Mouse (Mus musculus) neural tube, embryonic 13.5 days (tissue): Measurements from ENCODE around the gene Tbc1d10c. TPM values are rescaled to one million over a fixed set of nuclear protein-coding genes. Genes with fewer than 3 reads are reported as not detected.

ENCODE experiments used
- microRNA-seq: library from miRNA; unstranded; fragments of <30 nt; microRNA quantifications from one replicate; pipeline ENCODE4, GENCODE M21; 2016
- polyA plus RNA-seq: library from polyadenylated mRNA; unstranded; fragments of >200 nt; fragmentation: Nextera tagmentation; extraction: Ambion mirVana; gene quantifications from 2 replicates; pipeline ENCODE4 v1.2.1, GENCODE M21; 2015

The Tbc1d10c gene
- polyA plus RNA-seq, 1 experiment from 2014 or later = 0.88 TPM

Small RNA genes lying within 50 kb of the gene (microRNA-seq; reads per million reads assigned to microRNA genes)
- gene Gm26115 = not detected

Other genes with a start within 250 kb of the Tbc1d10c start
- not detected in 2 replicates for gene Aldh3b3, start 232.6 kb downstream of the Tbc1d10c start, polyA plus RNA-seq
- gene Aldh3b2, start 219.0 kb downstream of the Tbc1d10c start, polyA plus RNA-seq = 0.14 and 0.32 TPM in 2 replicates
- 2.3 and 3.9 TPM in 2 replicates for gene Acy3, start 204.7 kb downstream of the Tbc1d10c start, polyA plus RNA-seq
- gene Tbx10, start 198.5 kb downstream of the Tbc1d10c start, polyA plus RNA-seq = not detected in 2 replicates
- 22.5 and 22.9 TPM in 2 replicates for gene Nudt8, start 190.7 kb downstream of the Tbc1d10c start, polyA plus RNA-seq
- gene Gm49405, start 190.7 kb downstream of the Tbc1d10c start, polyA plus RNA-seq = 4.7 and 6.0 TPM in 2 replicates
- 6.0 and 7.1 TPM in 2 replicates for gene Doc2g, start 188.0 kb downstream of the Tbc1d10c start, polyA plus RNA-seq
- 217 and 222 TPM in 2 replicates for gene Ndufv1, start 178.5 kb downstream of the Tbc1d10c start, polyA plus RNA-seq
- 383 and 433 TPM in 2 replicates for gene Gstp1, start 153.3 kb downstream of the Tbc1d10c start, polyA plus RNA-seq
- gene Gstp2, start 145.3 kb downstream of the Tbc1d10c start, polyA plus RNA-seq = 1.5 and 1.7 TPM in 2 replicates
- not detected in 2 replicates for gene Gstp3, start 131.7 kb downstream of the Tbc1d10c start, polyA plus RNA-seq
- not detected in 2 replicates for gene Cabp2, start 109.7 kb downstream of the Tbc1d10c start, polyA plus RNA-seq
- 82.6 and 86.4 TPM in 2 replicates for gene Cdk2ap2, start 94.1 kb downstream of the Tbc1d10c start, polyA plus RNA-seq
- 37.0 and 37.8 TPM in 2 replicates for gene Pitpnm1, start 91.3 kb downstream of the Tbc1d10c start, polyA plus RNA-seq
- 92.4 and 94.0 TPM in 2 replicates for gene Aip, start 65.4 kb downstream of the Tbc1d10c start, polyA plus RNA-seq
- not detected in 2 replicates for gene Gpr152, start 51.5 kb downstream of the Tbc1d10c start, polyA plus RNA-seq
- gene Cabp4, start 47.3 kb downstream of the Tbc1d10c start, polyA plus RNA-seq = 0.14 TPM in 2 replicates
- 119 and 120 TPM in 2 replicates for gene Coro1b, start 42.7 kb downstream of the Tbc1d10c start, polyA plus RNA-seq
- gene Ptprcap, start 37.7 kb downstream of the Tbc1d10c start, polyA plus RNA-seq = 0.54 and 1.2 TPM in 2 replicates
- gene Rps6kb2, start 27.9 kb downstream of the Tbc1d10c start, polyA plus RNA-seq = 62.7 and 63.6 TPM in 2 replicates
- gene Carns1, start 15.8 kb downstream of the Tbc1d10c start, polyA plus RNA-seq = 5.1 and 6.6 TPM in 2 replicates
- 683 and 709 TPM in 2 replicates for gene Ppp1ca, start 781 bp upstream of the Tbc1d10c start, polyA plus RNA-seq
- gene Rad9a, start 10.4 kb upstream of the Tbc1d10c start, polyA plus RNA-seq = 23.5 and 24.9 TPM in 2 replicates
- 0.67 and 0.79 TPM in 2 replicates for gene Clcf1, start 23.0 kb upstream of the Tbc1d10c start, polyA plus RNA-seq
- not detected in 2 replicates for gene AC109138.7, start 23.1 kb upstream of the Tbc1d10c start, polyA plus RNA-seq
- gene Pold4, start 40.6 kb upstream of the Tbc1d10c start, polyA plus RNA-seq = 21.0 and 22.1 TPM in 2 replicates
- gene Ssh3, start 77.9 kb upstream of the Tbc1d10c start, polyA plus RNA-seq = 7.2 and 8.2 TPM in 2 replicates
- 29.8 and 33.1 TPM in 2 replicates for gene Ankrd13d, start 91.9 kb upstream of the Tbc1d10c start, polyA plus RNA-seq
- gene Grk2, start 114.9 kb upstream of the Tbc1d10c start, polyA plus RNA-seq = 22.3 and 25.5 TPM in 2 replicates
- gene Kdm2a, start 207.0 kb upstream of the Tbc1d10c start, polyA plus RNA-seq = 38.2 and 41.5 TPM in 2 replicates
- gene Rhod, start 248.1 kb upstream of the Tbc1d10c start, polyA plus RNA-seq = 8.5 and 10.1 TPM in 2 replicates